Comparison of ENCODE assay signal across 11 mouse cellular contexts in genomic region chr2:73037266-73038046, GRCm38 (mm10). TPM values are rescaled to one million over a fixed set of nuclear protein-coding genes. Genes with fewer than 3 reads are reported as not detected.
DNase-seq lines count a peak whose midpoint lies in the region; ATAC-seq and TF ChIP-seq lines count a peak whose summit lies in the region.
"Had no signal": no experiment of that assay in that cellular context is flagged by ENCODE, and none has a peak within 500 bp of the region (broad histone marks: within the 10 kb centered on the region; RNA-seq: fewer than 3 reads in every experiment).

No protein-coding gene starts in this region.

- 0 out of 2 replicates have a peak, but pooled peaks have one; percentile 41 for TF ChIP-seq EP300 in heart, adult 2 months (IDR thresholded peaks at IDR 0.05; ENCODE audit: insufficient read depth, low read depth, low read length)

- H3K4me2 ChIP-seq in kidney, postnatal 0 days (ENCODE audit: low read length): no peak overlapping the region
- H3K4me2 ChIP-seq in limb, embryonic 13.5 days (replicated peaks): no peak overlapping the region
- H3K4me2 ChIP-seq in stomach, embryonic 16.5 days (ENCODE audit: low read depth, low read length): peak overlapping the region; percentile 44; the same call in 1 of the 2 replicates

- no peak for TF ChIP-seq POLR2A in heart, adult 2 months (IDR thresholded peaks at IDR 0.05; ENCODE audit: insufficient read depth, low read depth, low read length)

- peak; percentile 10 for DNase-seq in kidney, postnatal 0 days (ENCODE audit: low spot score)
- DNase-seq in kidney, postnatal 25 days: no peak
- peak; percentile 48 to 55 for DNase-seq in heart, adult 2 months
- no peak for DNase-seq in right cerebral cortex, adult 2 months (ENCODE audit: low spot score in 2 of 2)
- DNase-seq in right cerebral cortex, postnatal 36 days (ENCODE audit: low spot score in 2 of 2): no peak
- DNase-seq in urinary bladder, postnatal 36 days (ENCODE audit: low spot score in 2 of 2): no peak
- DNase-seq: cerebellum, adult 2 months had no signal

- TF ChIP-seq CTCF in kidney, postnatal 0 days (IDR thresholded peaks at IDR 0.05; ENCODE audit: low read depth): no peak
- no peak for TF ChIP-seq CTCF in heart, adult 2 months (IDR thresholded peaks at IDR 0.05)

- intact Hi-C loops in heart, adult 2 months (cut with DNase I): loop anchor here (5.0 kb wide), 1 partner anchor 295 kb away; no protein-coding TSS in a partner anchor

- H3K4me3 ChIP-seq in kidney, postnatal 0 days (replicated peaks; ENCODE audit: low read depth, low read length): no peak overlapping the region
- H3K4me3 ChIP-seq in heart, adult 2 months: no peak overlapping the region
- H3K4me3 ChIP-seq in limb, embryonic 13.5 days: no peak overlapping the region
- H3K4me3 ChIP-seq in stomach, embryonic 16.5 days (replicated peaks; ENCODE audit: low read length): no peak overlapping the region

- no peaks in the 10 kb centered on the region for H3K9me3 ChIP-seq in kidney, postnatal 0 days (replicated peaks; ENCODE audit: low read length)
- no peaks in the 10 kb centered on the region for H3K9me3 ChIP-seq in limb, embryonic 13.5 days
- H3K9me3 ChIP-seq in stomach, embryonic 16.5 days (replicated peaks; ENCODE audit: control insufficient read depth, low read length): no peaks in the 10 kb centered on the region

- no peaks in the 10 kb centered on the region for H3K27me3 ChIP-seq in kidney, postnatal 0 days (ENCODE audit: insufficient read depth, low read length)
- H3K27me3 ChIP-seq in heart, adult 2 months (ENCODE audit: control insufficient read depth, insufficient read depth, low read length): no peaks in the 10 kb centered on the region
- H3K27me3 ChIP-seq in limb, embryonic 13.5 days: no peaks in the 10 kb centered on the region
- no peaks in the 10 kb centered on the region for H3K27me3 ChIP-seq in stomach, embryonic 16.5 days (ENCODE audit: control insufficient read depth, insufficient read depth, low read length)

- no peaks in the 10 kb centered on the region for H3K79me2 ChIP-seq in heart, adult 2 months (replicated peaks; ENCODE audit: control insufficient read depth, insufficient read depth, low read length)

- no peak overlapping the region for H3K9ac ChIP-seq in kidney, postnatal 0 days (ENCODE audit: low read depth, low read length)
- peak overlapping the region; percentile 10; the same call in 1 of the 2 replicates for H3K9ac ChIP-seq in heart, adult 2 months (ENCODE audit: low read depth, low read length)
- no peak overlapping the region for H3K9ac ChIP-seq in limb, embryonic 13.5 days
- H3K9ac ChIP-seq in stomach, embryonic 16.5 days (ENCODE audit: low read length): peak overlapping the region; percentile 54

- 0 out of 2 replicates have a peak, but pooled peaks cover 9% of the 10 kb centered on the region for H3K4me1 ChIP-seq in kidney, postnatal 0 days (replicated peaks; ENCODE audit: insufficient read depth, low read length)
- H3K4me1 ChIP-seq in heart, adult 2 months (ENCODE audit: control insufficient read depth, insufficient read depth, low read length): peaks cover 7% of the 10 kb centered on the region
- H3K4me1 ChIP-seq in limb, embryonic 13.5 days: peaks cover 22% of the 10 kb centered on the region
- H3K4me1 ChIP-seq in stomach, embryonic 16.5 days (ENCODE audit: control insufficient read depth, insufficient read depth, low read length): peaks cover 8% of the 10 kb centered on the region

- ATAC-seq in kidney, postnatal 0 days (replicated peaks; ENCODE audit: low FRiP score, low read depth): no peak
- ATAC-seq in limb, embryonic 13.5 days (ENCODE audit: low FRiP score, low read depth): 0 out of 2 replicates have a peak, but pooled peaks have one; percentile 32
- no peak for ATAC-seq in stomach, embryonic 16.5 days (ENCODE audit: insufficient read depth, low FRiP score)

- H3K36me3 ChIP-seq in kidney, postnatal 0 days (ENCODE audit: insufficient read depth, low read length): no peaks in the 10 kb centered on the region
- H3K36me3 ChIP-seq in heart, adult 2 months (ENCODE audit: control insufficient read depth, insufficient read depth, low read length): peaks cover 3% of the 10 kb centered on the region
- H3K36me3 ChIP-seq in limb, embryonic 13.5 days: no peaks in the 10 kb centered on the region
- no peaks in the 10 kb centered on the region for H3K36me3 ChIP-seq in stomach, embryonic 16.5 days (ENCODE audit: control insufficient read depth, insufficient read depth, low read length)

- no peak overlapping the region; the same call in 1 of the 2 replicates for H3K27ac ChIP-seq in kidney, postnatal 0 days
- H3K27ac ChIP-seq in heart, adult 2 months: peak overlapping the region; percentile 80
- no peak overlapping the region for H3K27ac ChIP-seq in limb, embryonic 13.5 days
- H3K27ac ChIP-seq in stomach, embryonic 16.5 days (ENCODE audit: low read length): peak overlapping the region; percentile 66; the same call in 1 of the 2 replicates

- WGBS in kidney, postnatal 0 days: 58% methylated on average over 13 of the region's 13 CpGs
- 24% methylated on average over 13 of the region's 13 CpGs for WGBS in heart, adult 2 months
- WGBS in limb, embryonic 13.5 days: 56% methylated on average over 13 of the region's 13 CpGs
- WGBS in stomach, embryonic 16.5 days: 51% methylated on average over 13 of the region's 13 CpGs

RNA-seq across cellular contexts. Expression of gene Gm11084, which starts 50.9 kb away (rescaled TPM):
- not detected in 2 replicates for polyA plus RNA-seq in kidney, postnatal 0 days (2015; fragmentation: Nextera tagmentation; extraction: Ambion mirVana)
- total RNA-seq in heart, adult 2 months (2021): not detected
- not detected in 2 replicates for polyA plus RNA-seq in heart, adult 2 months (2012; rRNA removed)
- not detected in 2 replicates for polyA plus RNA-seq in limb, embryonic 13.5 days (2015; fragmentation: Nextera tagmentation; extraction: Ambion mirVana)
- not detected in 2 replicates for polyA plus RNA-seq in stomach, embryonic 16.5 days (2015; fragmentation: Nextera tagmentation; extraction: Ambion mirVana)
- total RNA-seq: MEL had no signal
- polyA plus RNA-seq: cerebellum, adult 2 months; limb, embryonic 11.5 days had no signal

RNA-seq across cellular contexts. Expression of gene Sp3, which starts 57.2 kb away (rescaled TPM):
- polyA plus RNA-seq in kidney, postnatal 0 days (2015; fragmentation: Nextera tagmentation; extraction: Ambion mirVana): 40.5 and 41.3 TPM in 2 replicates
- 10 to 100 TPM; 29.6 to 33.6 TPM for total RNA-seq in heart, adult 2 months (2021)
- 11.1 and 21.8 TPM in 2 replicates for polyA plus RNA-seq in heart, adult 2 months (2012; rRNA removed)
- 64.1 and 65.4 TPM in 2 replicates for polyA plus RNA-seq in limb, embryonic 13.5 days (2015; fragmentation: Nextera tagmentation; extraction: Ambion mirVana)
- polyA plus RNA-seq in stomach, embryonic 16.5 days (2015; fragmentation: Nextera tagmentation; extraction: Ambion mirVana): 48.6 and 50.8 TPM in 2 replicates

Comparison
In these comparisons a context has a peak if more than half of its experiments do, and no peak if none do; other contexts are left out.
1. DNase-seq: peak in kidney, postnatal 0 days (single experiment) and heart, adult 2 months (2 of 2); none in kidney, postnatal 25 days (0 of 2), right cerebral cortex, adult 2 months (0 of 2), right cerebral cortex, postnatal 36 days (0 of 2) and urinary bladder, postnatal 36 days (0 of 2).
2. H3K27ac ChIP-seq: peak in heart, adult 2 months (single experiment) and stomach, embryonic 16.5 days (single experiment); none in kidney, postnatal 0 days (single experiment) and limb, embryonic 13.5 days (single experiment).
3. H3K9ac ChIP-seq: peak in heart, adult 2 months (single experiment) and stomach, embryonic 16.5 days (single experiment); none in kidney, postnatal 0 days (single experiment) and limb, embryonic 13.5 days (single experiment).